28 mouse cellular contexts compared by ENCODE assay signal in genomic region chr2:105987131-105987530, GRCm38 (mm10). TPM values are rescaled to one million over a fixed set of nuclear protein-coding genes. Genes with fewer than 3 reads are reported as not detected.
DNase-seq lines count a peak whose midpoint lies in the region; ATAC-seq and TF ChIP-seq lines count a peak whose summit lies in the region.
"Had no signal": no experiment of that assay in that cellular context is flagged by ENCODE, and none has a peak within 500 bp of the region (broad histone marks: within the 10 kb centered on the region; RNA-seq: fewer than 3 reads in every experiment).

No protein-coding gene starts in this region.

- no peaks in the 10 kb centered on the region for H3K27me3 ChIP-seq in neural tube, embryonic 15.5 days (replicated peaks)
- no peaks in the 10 kb centered on the region for H3K27me3 ChIP-seq in embryonic facial prominence, embryonic 14.5 days (replicated peaks; ENCODE audit: control insufficient read depth, insufficient read depth, low read length)
- H3K27me3 ChIP-seq in lung, postnatal 0 days (replicated peaks; ENCODE audit: insufficient read depth, low read length), result no peaks in the 10 kb centered on the region
- H3K27me3 ChIP-seq: embryonic facial prominence, embryonic 15.5 days; heart, embryonic 12.5 days; hindbrain, embryonic 15.5 days; limb, embryonic 13.5 days; liver, embryonic 13.5 days; midbrain, embryonic 12.5 days; stomach, embryonic 15.5 days had no signal

- no peak for ATAC-seq in neural tube, embryonic 15.5 days (ENCODE audit: low FRiP score)
- ATAC-seq in embryonic facial prominence, embryonic 14.5 days (ENCODE audit: low read depth), result peak; percentile 41; the same call in 1 of the 2 replicates
- no peak for ATAC-seq in lung, postnatal 0 days
- ATAC-seq: forebrain, embryonic 14.5 days; inflammation-experienced regulatory T-cells, adult 6 months had no signal

- 63% methylated on average over 1 of the region's 1 CpGs for WGBS in neural tube, embryonic 15.5 days
- WGBS in embryonic facial prominence, embryonic 14.5 days, result 3% methylated on average over 1 of the region's 1 CpGs
- 68% methylated on average over 1 of the region's 1 CpGs for WGBS in lung, postnatal 0 days

- no peak overlapping the region for H3K27ac ChIP-seq in neural tube, embryonic 15.5 days (replicated peaks)
- no peak overlapping the region for H3K27ac ChIP-seq in embryonic facial prominence, embryonic 14.5 days (replicated peaks; ENCODE audit: low read depth, low read length)
- H3K27ac ChIP-seq in lung, postnatal 0 days (ENCODE audit: low read length), result no peak overlapping the region
- H3K27ac ChIP-seq: embryonic facial prominence, embryonic 15.5 days; gastrocnemius, adult 2 months; heart, adult 2 months; hindbrain, embryonic 10.5 days; hindbrain, embryonic 15.5 days; left cerebral cortex, adult 2 months; limb, embryonic 13.5 days; liver, embryonic 13.5 days; midbrain, embryonic 12.5 days; stomach, embryonic 15.5 days had no signal

- no peaks in the 10 kb centered on the region for H3K9me3 ChIP-seq in neural tube, embryonic 15.5 days (replicated peaks)
- no peaks in the 10 kb centered on the region for H3K9me3 ChIP-seq in embryonic facial prominence, embryonic 14.5 days (ENCODE audit: control insufficient read depth, low read length)
- H3K9me3 ChIP-seq in lung, postnatal 0 days (ENCODE audit: low read length), result no peaks in the 10 kb centered on the region
- H3K9me3 ChIP-seq: embryonic facial prominence, embryonic 15.5 days; heart, embryonic 12.5 days; hindbrain, embryonic 15.5 days; liver, embryonic 13.5 days; midbrain, embryonic 12.5 days; stomach, embryonic 15.5 days had no signal

- DNase-seq in neural tube, embryonic 10.5 days (ENCODE audit: extremely low spot score, low spot score), result peak; percentile 17
- DNase-seq in embryo, embryonic 11 days, result peak; percentile 45
- peak; percentile 28 for DNase-seq in embryonic facial prominence, embryonic 14.5 days (ENCODE audit: low spot score)
- DNase-seq in lung, postnatal 0 days (ENCODE audit: low spot score), result no peak
- DNase-seq in right cerebral cortex, postnatal 36 days (ENCODE audit: low spot score in 2 of 2), result no peak
- DNase-seq: adrenal gland, postnatal 25 days; B cell, adult 2 months; cerebellum, adult 18-20 months; cerebellum, postnatal 10 days; gastrocnemius, adult 2 months; gastrocnemius, postnatal 36 days; heart, adult 2 months; kidney, adult 11 months; kidney, postnatal 14 days; liver, embryonic 13.5 days; lung, adult 18-20 months; lung, postnatal 10 days had no signal

- no peak overlapping the region for H3K4me2 ChIP-seq in neural tube, embryonic 15.5 days
- no peak overlapping the region for H3K4me2 ChIP-seq in embryonic facial prominence, embryonic 14.5 days (ENCODE audit: low read depth, low read length)
- H3K4me2 ChIP-seq in lung, postnatal 0 days (replicated peaks; ENCODE audit: low read depth, low read length), result no peak overlapping the region
- H3K4me2 ChIP-seq: embryonic facial prominence, embryonic 15.5 days; heart, embryonic 12.5 days; hindbrain, embryonic 15.5 days; limb, embryonic 13.5 days; liver, embryonic 13.5 days; midbrain, embryonic 12.5 days; stomach, embryonic 15.5 days had no signal

- no peak for TF ChIP-seq CTCF in lung, postnatal 0 days (IDR thresholded peaks at IDR 0.05)

- no peak overlapping the region for H3K4me3 ChIP-seq in neural tube, embryonic 15.5 days (replicated peaks)
- no peak overlapping the region for H3K4me3 ChIP-seq in embryonic facial prominence, embryonic 14.5 days (ENCODE audit: low read depth, low read length)
- H3K4me3 ChIP-seq in lung, postnatal 0 days (ENCODE audit: low read depth, low read length), result no peak overlapping the region
- H3K4me3 ChIP-seq: embryonic facial prominence, embryonic 15.5 days; gastrocnemius, adult 2 months; heart, adult 2 months; heart, embryonic 12.5 days; hindbrain, embryonic 10.5 days; hindbrain, embryonic 15.5 days; left cerebral cortex, adult 2 months; limb, embryonic 13.5 days; liver, embryonic 13.5 days; midbrain, embryonic 12.5 days; stomach, embryonic 15.5 days had no signal

- no peak overlapping the region for H3K9ac ChIP-seq in neural tube, embryonic 15.5 days (replicated peaks)
- H3K9ac ChIP-seq in embryonic facial prominence, embryonic 14.5 days (ENCODE audit: low read depth, low read length), result no peak overlapping the region
- no peak overlapping the region for H3K9ac ChIP-seq in lung, postnatal 0 days (replicated peaks; ENCODE audit: low read depth)
- H3K9ac ChIP-seq: embryonic facial prominence, embryonic 15.5 days; heart, embryonic 12.5 days; hindbrain, embryonic 15.5 days; limb, embryonic 13.5 days; liver, embryonic 13.5 days; midbrain, embryonic 12.5 days; stomach, embryonic 15.5 days had no signal

- no peak for TF ChIP-seq EP300 in lung, postnatal 0 days (IDR thresholded peaks at IDR 0.05)

- no peaks in the 10 kb centered on the region for H3K36me3 ChIP-seq in neural tube, embryonic 15.5 days
- no peaks in the 10 kb centered on the region for H3K36me3 ChIP-seq in embryonic facial prominence, embryonic 14.5 days (ENCODE audit: control insufficient read depth, insufficient read depth, low read length)
- H3K36me3 ChIP-seq in lung, postnatal 0 days (ENCODE audit: insufficient read depth, low read length), result no peaks in the 10 kb centered on the region
- H3K36me3 ChIP-seq: embryonic facial prominence, embryonic 15.5 days; hindbrain, embryonic 10.5 days; hindbrain, embryonic 15.5 days; limb, embryonic 13.5 days; liver, embryonic 13.5 days; midbrain, embryonic 12.5 days; stomach, embryonic 15.5 days had no signal

- H3K4me1 ChIP-seq in neural tube, embryonic 15.5 days, result no peaks in the 10 kb centered on the region
- no peaks in the 10 kb centered on the region for H3K4me1 ChIP-seq in embryonic facial prominence, embryonic 14.5 days (ENCODE audit: control insufficient read depth, insufficient read depth, low read length)
- no peaks in the 10 kb centered on the region for H3K4me1 ChIP-seq in lung, postnatal 0 days (ENCODE audit: insufficient read depth, low read depth, low read length)
- H3K4me1 ChIP-seq: embryonic facial prominence, embryonic 15.5 days; liver, embryonic 13.5 days; stomach, embryonic 15.5 days had no signal

RNA-seq across cellular contexts. Expression of gene Dnajc24, which starts 16.2 kb away (rescaled TPM):
- polyA plus RNA-seq in neural tube, embryonic 15.5 days (2015; fragmentation: Nextera tagmentation; extraction: Ambion mirVana), result 31.7 and 32.5 TPM in 2 replicates
- polyA plus RNA-seq in embryonic facial prominence, embryonic 14.5 days (2014; fragmentation: Nextera tagmentation; extraction: Ambion mirVana), result 27.6 and 31.4 TPM in 2 replicates
- 26.4 and 28.4 TPM in 2 replicates for polyA plus RNA-seq in lung, postnatal 0 days (2015; fragmentation: Nextera tagmentation; extraction: Ambion mirVana)

Comparison
In these comparisons a context has a peak if more than half of its experiments do, and no peak if none do; other contexts are left out.
1. DNase-seq: peak in neural tube, embryonic 10.5 days (single experiment), embryo, embryonic 11 days (single experiment) and embryonic facial prominence, embryonic 14.5 days (single experiment); none in lung, postnatal 0 days (single experiment) and right cerebral cortex, postnatal 36 days (0 of 2).